Mouse (Mus musculus) midbrain, embryonic 11.5 days (tissue): ENCODE data around the gene Prkd2. TPM values are rescaled to one million over a fixed set of nuclear protein-coding genes. Genes with fewer than 3 reads are reported as not detected.
A peak's percentile ranks its signal among the peaks of the same experiment; 100 is the strongest.

ENCODE experiments used
- ATAC-seq: fragments of 200-750 bp; cut with Nextera tagmentation; 2 replicates; pipeline ENCODE4 v1.8.0; 2017; ENCODE audit warnings: moderate TSS enrichment, moderate library complexity; ENCODE audit not compliant: low FRiP score
- DNase-seq: peaks from one replicate; pipeline ENCODE4 v3.0.0; 2015; ENCODE audit warnings: low spot score; ENCODE audit errors: missing footprints
- H3K27ac ChIP-seq: fragments of 300-500 bp; sonication (generic); 2 replicates; pipeline ENCODE4 v1.5.1; 2014; ENCODE audit warnings: low read depth, low read length
- H3K27me3 ChIP-seq: fragments of 300-500 bp; sonication (generic); 2 replicates; pipeline ENCODE4 v1.6.1; 2014; ENCODE audit warnings: mild to moderate bottlenecking, low read length, moderate library complexity, mixed read lengths; ENCODE audit not compliant: control insufficient read depth, insufficient read depth
- H3K36me3 ChIP-seq: fragments of 300-500 bp; sonication (generic); 2 replicates; pipeline ENCODE4 v1.6.1; 2014; ENCODE audit warnings: mild to moderate bottlenecking, low read length, moderate library complexity, mixed read lengths; ENCODE audit not compliant: control insufficient read depth, insufficient read depth
- H3K4me1 ChIP-seq: fragments of 300-500 bp; sonication (generic); 2 replicates; pipeline ENCODE4 v1.6.1; 2014; ENCODE audit warnings: low read length; ENCODE audit not compliant: control insufficient read depth, insufficient read depth
- H3K4me2 ChIP-seq: fragments of 300-500 bp; sonication (generic); 2 replicates; pipeline ENCODE4 v1.6.1; 2014; ENCODE audit warnings: mild to moderate bottlenecking, moderate library complexity
- H3K4me3 ChIP-seq: fragments of 300-500 bp; sonication (generic); 2 replicates; pipeline ENCODE4 v1.5.1; 2014; ENCODE audit warnings: low read depth, low read length
- H3K9ac ChIP-seq: fragments of 300-500 bp; sonication (generic); 2 replicates; pipeline ENCODE4 v1.6.1; 2014; ENCODE audit warnings: low read length
- H3K9me3 ChIP-seq: fragments of 300-500 bp; sonication (generic); 2 replicates; pipeline ENCODE4 v1.6.1; 2016; ENCODE audit warnings: low read length; ENCODE audit not compliant: control insufficient read depth
- WGBS: fragments of 180-500 bp; shearing (Covaris S2); extraction: QIAGEN DNeasy Blood & Tissue Kit; methylation state at CpG from one replicate; pipeline ENCODE4 v1.1.7; 2014; 5-methylcytosine and 5-hydroxymethylcytosine counted together
- polyA plus RNA-seq: library from polyadenylated mRNA; unstranded; fragments of >200 nt; fragmentation: Nextera tagmentation; extraction: Ambion mirVana; gene quantifications from 2 replicates; pipeline ENCODE4 v1.2.1, GENCODE M21; 2014

Gene Prkd2
- polyA plus RNA-seq, 1 experiment from 2014 or later = 10.3 TPM

DNA sequence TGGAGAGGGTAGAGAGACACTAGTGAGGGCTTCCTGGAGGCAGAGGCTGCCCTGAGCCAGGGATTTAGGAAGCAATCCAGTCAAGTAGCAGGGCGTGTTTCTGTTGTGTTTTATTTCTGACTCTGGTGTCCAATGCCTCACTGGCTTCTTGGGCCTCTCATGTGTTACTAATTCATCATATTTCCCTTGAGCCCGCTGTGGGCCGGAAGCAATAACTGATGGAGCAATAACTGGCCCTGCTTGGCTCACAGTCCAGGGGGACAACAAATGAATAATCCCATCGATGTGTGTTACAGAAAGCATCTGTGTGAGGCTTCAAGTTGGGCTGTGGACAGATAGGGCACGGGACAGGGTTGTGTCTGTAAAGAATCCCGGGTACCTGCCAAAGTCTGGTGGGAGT lies 69.7 kb downstream of the Prkd2 start:
- ATAC-seq = no peak
- no peak overlapping the region for H3K27ac ChIP-seq
- H3K4me1 ChIP-seq = no peaks in the 10 kb centered on the region
- H3K36me3 ChIP-seq = peaks cover 13% of the 10 kb centered on the region
- H3K4me2 ChIP-seq = no peak overlapping the region
- H3K9ac ChIP-seq = no peak overlapping the region
- no peaks in the 10 kb centered on the region for H3K27me3 ChIP-seq
- WGBS = 80% methylated on average over 6 of the region's 6 CpGs
- no peak for DNase-seq
- H3K9me3 ChIP-seq = no peaks in the 10 kb centered on the region
- H3K4me3 ChIP-seq = no peak overlapping the region

GRCm38 (mm10) chr7:16913806-16914452 lies 71.2 kb downstream of the Prkd2 start:
- Histone ChIP-seq H3K27me3 (no peaks in the 10 kb centered on the region), H3K9me3 (no peaks in the 10 kb centered on the region), H3K9ac (no peak overlapping the region), H3K4me2 (no peak overlapping the region), H3K27ac (no peak overlapping the region), H3K4me1 (no peaks in the 10 kb centered on the region), H3K36me3 (peaks cover 22% of the 10 kb centered on the region), H3K4me3 (no peak overlapping the region)
- DNase-seq (peak; percentile 96), ATAC-seq (peak; percentile 73)
- 40% methylated on average over 10 of the region's 10 CpGs for WGBS

- Histone ChIP-seq H3K4me2 (no peak overlapping the region), H3K9ac (no peak overlapping the region), H3K27me3 (no peaks in the 10 kb centered on the region), H3K4me1 (no peaks in the 10 kb centered on the region), H3K9me3 (no peaks in the 10 kb centered on the region), H3K36me3 (peaks cover 23% of the 10 kb centered on the region), H3K27ac (no peak overlapping the region), H3K4me3 (no peak overlapping the region)
- ATAC-seq (no peak), DNase-seq (no peak)
- 82% methylated on average over 18 of the region's 18 CpGs for WGBS
Observed at GRCm38 (mm10) chr7:16914453-16915343, 72.0 kb downstream of the Prkd2 start.

DNA sequence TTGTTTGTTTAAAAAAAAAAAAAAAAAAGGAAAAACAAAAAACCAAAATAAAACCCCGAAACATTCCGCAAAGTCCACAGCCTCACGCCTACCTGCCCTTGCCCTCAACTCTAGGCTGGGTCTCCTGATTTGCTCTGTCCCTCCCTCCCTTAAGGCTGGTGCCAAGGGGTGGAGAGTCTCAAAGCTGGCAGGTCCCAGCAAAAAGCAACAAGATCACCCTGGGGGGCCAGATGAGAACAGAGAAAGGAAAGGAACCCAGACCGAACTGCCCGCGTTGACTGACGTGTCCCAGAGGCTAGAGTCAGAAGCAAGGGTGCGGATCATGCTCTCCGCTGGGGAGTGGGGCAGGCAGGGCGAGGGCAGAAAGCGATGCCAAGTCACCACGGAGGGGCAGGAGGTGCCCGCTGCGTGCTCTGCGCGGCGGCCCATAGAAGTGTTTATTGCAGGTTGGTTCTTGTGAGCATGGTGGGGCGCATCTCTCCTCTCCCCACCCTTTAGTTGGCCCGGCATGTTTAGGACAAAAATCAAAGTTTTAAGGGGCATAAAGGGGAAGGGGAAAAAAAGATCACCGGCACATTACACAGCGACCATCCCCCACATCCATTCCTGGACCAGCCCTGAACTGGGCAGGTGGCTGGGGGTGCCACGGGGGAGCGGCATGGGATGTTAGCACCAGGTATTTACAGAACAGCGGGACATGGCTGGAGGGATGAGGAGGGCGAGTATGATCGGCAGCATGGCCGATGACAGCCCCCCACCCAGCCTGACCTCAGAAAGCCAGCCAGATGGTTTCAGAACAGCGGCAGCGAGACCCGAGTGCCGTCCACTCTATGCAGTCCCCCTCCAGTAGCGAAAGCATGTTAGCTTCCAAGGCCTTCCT lies 73.0 kb downstream of the Prkd2 start:
- H3K27ac ChIP-seq = no peak overlapping the region
- no peak for ATAC-seq
- no peak overlapping the region for H3K4me3 ChIP-seq
- no peak overlapping the region for H3K4me2 ChIP-seq
- peaks cover 6% of the 10 kb centered on the region for H3K4me1 ChIP-seq
- H3K36me3 ChIP-seq = peaks cover 23% of the 10 kb centered on the region
- H3K9ac ChIP-seq = no peak overlapping the region
- DNase-seq = no peak
- WGBS = 92% methylated on average over 32 of the region's 32 CpGs
- H3K27me3 ChIP-seq = no peaks in the 10 kb centered on the region
- H3K9me3 ChIP-seq = no peaks in the 10 kb centered on the region

DNA sequence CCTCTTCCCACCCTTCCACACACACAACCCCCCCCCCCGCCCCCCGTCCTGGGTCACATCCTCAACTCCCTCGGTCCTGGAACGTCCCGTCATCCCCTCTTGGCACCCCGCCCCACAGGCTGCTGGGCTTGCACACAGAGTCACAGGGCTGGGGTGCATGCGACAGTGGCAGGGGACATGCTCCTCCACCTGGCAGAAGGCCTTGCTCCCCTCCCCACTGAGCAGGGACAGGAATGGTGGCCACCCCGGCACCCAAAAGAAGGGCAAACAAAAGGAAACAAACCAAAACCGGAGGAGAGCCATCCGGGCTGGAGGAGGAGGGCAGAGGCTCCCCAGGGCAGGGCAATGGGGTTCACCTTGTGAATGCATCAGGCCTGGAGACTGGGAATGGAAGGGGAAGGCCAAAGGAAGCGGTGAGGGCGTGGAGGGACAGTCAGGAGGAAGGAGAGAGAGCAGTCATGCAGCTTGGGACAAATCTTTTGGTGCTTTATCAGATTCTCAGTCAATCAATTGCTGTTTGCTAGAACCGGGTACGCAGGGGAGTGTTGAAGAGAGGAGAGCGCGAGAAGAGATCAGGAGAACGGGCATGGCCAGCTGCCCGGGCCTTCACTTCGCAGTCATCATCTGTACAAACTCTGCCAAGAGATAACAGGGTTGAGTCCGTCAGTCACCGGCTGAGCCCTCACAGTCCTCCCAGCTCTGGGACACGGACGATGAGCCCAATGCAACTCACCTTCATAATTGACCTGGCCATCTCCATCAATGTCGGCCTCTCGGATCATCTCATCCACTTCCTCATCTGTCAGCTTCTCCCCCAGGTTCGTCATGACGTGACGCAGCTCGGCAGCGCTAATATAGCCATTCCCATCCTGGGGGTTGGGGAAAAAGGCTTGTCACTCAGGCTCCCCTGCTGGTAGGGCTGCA lies 73.9 kb downstream of the Prkd2 start:
- no peak for ATAC-seq
- no peaks in the 10 kb centered on the region for H3K9me3 ChIP-seq
- no peak for DNase-seq
- no peak overlapping the region for H3K27ac ChIP-seq
- H3K4me1 ChIP-seq = peaks cover 15% of the 10 kb centered on the region
- H3K4me3 ChIP-seq = no peak overlapping the region
- H3K9ac ChIP-seq = no peak overlapping the region
- peaks cover 23% of the 10 kb centered on the region for H3K36me3 ChIP-seq
- no peak overlapping the region for H3K4me2 ChIP-seq
- no peaks in the 10 kb centered on the region for H3K27me3 ChIP-seq
- WGBS = 87% methylated on average over 30 of the region's 30 CpGs

DNA sequence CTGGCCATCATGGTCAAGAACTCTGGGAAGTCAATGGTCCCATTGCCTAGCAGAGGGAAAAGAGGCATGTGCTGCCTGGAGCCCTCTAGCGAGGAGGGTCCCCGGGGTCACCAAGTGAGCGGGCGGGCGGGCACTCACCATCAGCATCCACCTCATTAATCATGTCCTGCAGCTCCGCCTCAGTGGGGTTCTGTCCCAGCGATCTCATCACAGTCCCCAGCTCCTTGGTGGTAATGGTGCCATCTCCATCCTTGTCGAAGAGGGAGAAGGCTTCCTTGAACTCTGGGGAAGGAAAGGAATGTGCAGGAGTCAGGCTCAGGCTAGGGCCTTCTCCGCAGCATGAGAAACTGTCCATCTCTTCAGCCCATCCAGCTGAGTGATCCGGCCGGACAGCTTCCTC lies 74.7 kb downstream of the Prkd2 start:
- ATAC-seq (no peak), DNase-seq (no peak)
- WGBS = 84% methylated on average over 11 of the region's 11 CpGs
- no peak overlapping the region for H3K9ac ChIP-seq
- H3K4me2 ChIP-seq = no peak overlapping the region
- no peak overlapping the region for H3K27ac ChIP-seq
- H3K4me1 ChIP-seq = peaks cover 23% of the 10 kb centered on the region
- H3K27me3 ChIP-seq = no peaks in the 10 kb centered on the region
- peaks cover 23% of the 10 kb centered on the region for H3K36me3 ChIP-seq
- no peaks in the 10 kb centered on the region for H3K9me3 ChIP-seq
- H3K4me3 ChIP-seq = no peak overlapping the region

DNA sequence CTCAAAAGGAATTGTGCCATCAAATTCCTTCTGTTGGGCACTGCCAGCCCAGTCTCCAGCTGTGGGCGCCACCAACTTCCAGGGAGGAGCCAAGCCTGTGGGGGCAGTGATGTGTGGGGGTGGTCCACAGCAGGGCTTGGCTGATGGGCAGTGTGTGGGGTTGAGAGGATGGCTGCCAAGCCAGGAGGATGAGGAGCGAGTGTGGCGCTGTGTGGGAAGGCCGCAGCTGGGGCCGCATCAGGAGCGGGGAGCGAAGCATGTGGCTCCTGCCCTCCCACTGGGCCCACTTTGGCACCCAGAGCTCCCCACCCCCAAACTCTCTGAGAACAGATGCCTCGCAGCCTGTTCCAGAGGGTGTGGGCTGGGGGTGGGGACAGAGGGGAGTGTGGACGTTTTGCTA lies 75.3 kb downstream of the Prkd2 start:
- ATAC-seq (no peak), DNase-seq (no peak)
- H3K27ac ChIP-seq = no peak overlapping the region
- peaks cover 29% of the 10 kb centered on the region for H3K4me1 ChIP-seq
- 90% methylated on average over 9 of the region's 9 CpGs for WGBS
- no peak overlapping the region for H3K4me2 ChIP-seq
- H3K36me3 ChIP-seq = peaks cover 23% of the 10 kb centered on the region
- H3K4me3 ChIP-seq = no peak overlapping the region
- no peaks in the 10 kb centered on the region for H3K9me3 ChIP-seq
- H3K9ac ChIP-seq = no peak overlapping the region
- no peaks in the 10 kb centered on the region for H3K27me3 ChIP-seq

GRCm38 (mm10) chr7:16918670-16919069 lies 76.0 kb downstream of the Prkd2 start:
- Histone ChIP-seq H3K9ac (no peak overlapping the region), H3K27me3 (no peaks in the 10 kb centered on the region), H3K27ac (no peak overlapping the region), H3K4me3 (no peak overlapping the region), H3K4me2 (no peak overlapping the region), H3K36me3 (peaks cover 23% of the 10 kb centered on the region), H3K9me3 (no peaks in the 10 kb centered on the region), H3K4me1 (peaks cover 30% of the 10 kb centered on the region)
- DNase-seq (no peak), ATAC-seq (no peak)
- 86% methylated on average over 3 of the region's 3 CpGs for WGBS
